Mouse (Mus musculus) Patski (cell line): ENCODE measurements around the gene 1700034I23Rik. TPM values are rescaled to one million over a fixed set of nuclear protein-coding genes. Genes with fewer than 3 reads are reported as not detected.

Source experiments
- polyA plus RNA-seq: library from polyadenylated mRNA; unstranded; gene quantifications from one replicate; pipeline ENCODE4 v1.2.3, GENCODE M21; 2021

1700034I23Rik gene
- polyA plus RNA-seq, 1 experiment from 2014 or later: 0.06 TPM

Other genes with a start within 250 kb of the 1700034I23Rik start
- gene Slc25a31, start 193.7 kb downstream of the 1700034I23Rik start, polyA plus RNA-seq: not detected
- gene Hspa4l, start 158.0 kb downstream of the 1700034I23Rik start, polyA plus RNA-seq: 97.1 TPM
- gene Plk4, start 102.5 kb downstream of the 1700034I23Rik start, polyA plus RNA-seq: 36.7 TPM
- gene Mfsd8, start 55.7 kb downstream of the 1700034I23Rik start, polyA plus RNA-seq: 9.1 TPM
- 20.0 TPM for gene Abhd18, start 55.6 kb downstream of the 1700034I23Rik start, polyA plus RNA-seq
- gene Larp1b, start 47.3 kb upstream of the 1700034I23Rik start, polyA plus RNA-seq: 64.6 TPM
- gene Pgrmc2, start 180.5 kb upstream of the 1700034I23Rik start, polyA plus RNA-seq: 99.6 TPM